Mouse (Mus musculus) myocyte (in vitro differentiated cells): Measurements from ENCODE around the gene Lama1. TPM values are rescaled to one million over a fixed set of nuclear protein-coding genes. Genes with fewer than 3 reads are reported as not detected.

Experiments
- H3K27me3 ChIP-seq: one replicate; pipeline ENCODE4 v1.6.1; 2011; ENCODE audit not compliant: control insufficient read depth, insufficient read depth, insufficient read length
- H3K36me3 ChIP-seq: one replicate; pipeline ENCODE4 v1.6.1; 2011; ENCODE audit not compliant: control insufficient read depth, insufficient read depth
- H3K4me2 ChIP-seq: one replicate; pipeline ENCODE4 v1.6.1; 2011; ENCODE audit warnings: low read depth, control low read depth
- H3K4me3 ChIP-seq: one replicate; pipeline ENCODE4 v1.5.1; 2011; ENCODE audit warnings: mild to moderate bottlenecking, control low read depth, moderate library complexity
- H3K79me2 ChIP-seq: one replicate; pipeline ENCODE4 v1.6.1; 2011; ENCODE audit not compliant: control insufficient read depth, insufficient read depth
- H3ac ChIP-seq: one replicate; pipeline ENCODE4 v1.6.1; 2011; ENCODE audit not compliant: control insufficient read depth, insufficient read length
- CEBPB ChIP-seq: IDR thresholded peaks from 2 replicates; pipeline ENCODE4 v1.6.1; 2011; ENCODE audit warnings: mild to moderate bottlenecking, moderate library complexity; ENCODE audit not compliant: poor library complexity, insufficient read depth, severe bottlenecking
- E2F4 ChIP-seq: IDR thresholded peaks from one replicate; pipeline ENCODE4 v1.6.1; 2011; ENCODE audit warnings: mild to moderate bottlenecking, control low read depth, moderate library complexity; ENCODE audit not compliant: insufficient read depth
- MAX ChIP-seq: IDR thresholded peaks from one replicate; pipeline ENCODE4 v1.6.1; 2011; ENCODE audit warnings: low read depth, mild to moderate bottlenecking, control low read depth
- MYOD1 ChIP-seq, 3 experiments: IDR thresholded peaks; one replicate each; pipeline ENCODE4 v1.6.1; 2011; ENCODE audit warnings: control low read depth in 2 of 3, low read depth in 2 of 3, mild to moderate bottlenecking in 2 of 3, moderate library complexity in 1 of 3; ENCODE audit not compliant: insufficient read length in 2 of 3, control insufficient read depth in 1 of 3
- MYOG ChIP-seq, 3 experiments: IDR thresholded peaks; one replicate each; pipeline ENCODE4 v1.6.1; 2011; ENCODE audit warnings: control low read depth in 2 of 3, low read depth in 2 of 3, mild to moderate bottlenecking in 2 of 3; ENCODE audit not compliant: insufficient read length in 2 of 3, control insufficient read depth in 1 of 3, insufficient read depth in 1 of 3
- POLR2A ChIP-seq: IDR thresholded peaks from one replicate; pipeline ENCODE4 v1.6.1; 2011; ENCODE audit warnings: low read depth, mild to moderate bottlenecking, control low read depth, moderate library complexity; ENCODE audit not compliant: insufficient read length
- POLR2AphosphoS2 ChIP-seq: IDR thresholded peaks from one replicate; pipeline ENCODE4 v1.6.1; 2011; ENCODE audit warnings: low read depth, control low read depth; ENCODE audit not compliant: insufficient read length
- REST ChIP-seq: IDR thresholded peaks from one replicate; pipeline ENCODE4 v1.6.1; 2011; ENCODE audit warnings: mild to moderate bottlenecking, control low read depth, moderate library complexity; ENCODE audit not compliant: insufficient read depth, insufficient read length
- SRF ChIP-seq: IDR thresholded peaks from one replicate; pipeline ENCODE4 v1.6.1; 2011; ENCODE audit warnings: low read depth; ENCODE audit not compliant: control insufficient read depth, insufficient read length
- TCF12 ChIP-seq: IDR thresholded peaks from one replicate; pipeline ENCODE4 v1.6.1; 2011; ENCODE audit warnings: mild to moderate bottlenecking, control low read depth; ENCODE audit not compliant: poor library complexity, insufficient read depth, severe bottlenecking
- TCF3 ChIP-seq: IDR thresholded peaks from one replicate; pipeline ENCODE4 v1.6.1; 2011; ENCODE audit warnings: low read depth, control low read depth; ENCODE audit not compliant: insufficient read length
- USF1 ChIP-seq: IDR thresholded peaks from one replicate; pipeline ENCODE4 v1.6.1; 2011; ENCODE audit warnings: low read depth, mild to moderate bottlenecking, control low read depth, moderate library complexity
- polyA plus RNA-seq: library from polyadenylated mRNA; unstranded; fragments of >200 nt; fragmentation: generic; extraction: Trizol; gene quantifications from one replicate; pipeline ENCODE4 v1.2.1, GENCODE M21; 2012; ENCODE audit warnings: missing spikeins

The Lama1 gene
- polyA plus RNA-seq, 1 experiment, result 0.61 TPM

GRCm38 (mm10) chr17:67815720-67816119 is 118.7 kb downstream of the Lama1 start:
- Histone ChIP-seq H3K4me3 (no peak overlapping the region), H3K79me2 (no peaks in the 10 kb centered on the region), H3ac (no peak overlapping the region), H3K4me2 (no peak overlapping the region), H3K36me3 (no peaks in the 10 kb centered on the region), H3K27me3 (peaks cover 12% of the 10 kb centered on the region)
- TF ChIP-seq TCF12 (no peak), E2F4 (no peak), USF1 (no peak), MAX (no peak), POLR2A (no peak), MYOD1 (IDR thresholded peaks at IDR 0.05; ENCODE audit: control insufficient read depth in 1 of 3, insufficient read length in 2 of 3, low read depth in 2 of 3) (no peak), CEBPB (no peak), TCF3 (no peak), MYOG (IDR thresholded peaks at IDR 0.05; ENCODE audit: control insufficient read depth in 1 of 3, insufficient read depth in 1 of 3, insufficient read length in 2 of 3, low read depth in 2 of 3) (no peak)

GRCm38 (mm10) chr17:67816916-67817315 is 119.9 kb downstream of the Lama1 start:
- Histone ChIP-seq H3K79me2 (no peaks in the 10 kb centered on the region), H3K27me3 (peaks cover 15% of the 10 kb centered on the region), H3K36me3 (no peaks in the 10 kb centered on the region), H3K4me3 (no peak overlapping the region), H3K4me2 (no peak overlapping the region), H3ac (no peak overlapping the region)
- TF ChIP-seq SRF (no peak), POLR2AphosphoS2 (no peak), REST (no peak), MYOD1 (IDR thresholded peaks at IDR 0.05; ENCODE audit: control insufficient read depth in 1 of 3, insufficient read length in 2 of 3, low read depth in 2 of 3) (no peak), USF1 (no peak), TCF3 (no peak), POLR2A (no peak), TCF12 (no peak), MAX (no peak), MYOG (IDR thresholded peaks at IDR 0.05; ENCODE audit: control insufficient read depth in 1 of 3, insufficient read depth in 1 of 3, insufficient read length in 2 of 3, low read depth in 2 of 3) (no peak), CEBPB (no peak), E2F4 (no peak)

GRCm38 (mm10) chr17:67827431-67827830 is 130.4 kb downstream of the Lama1 start:
- H3K4me2 ChIP-seq, result no peak overlapping the region
- no peak overlapping the region for H3K4me3 ChIP-seq
- no peaks in the 10 kb centered on the region for H3K27me3 ChIP-seq
- no peaks in the 10 kb centered on the region for H3K36me3 ChIP-seq
- TF ChIP-seq MYOD1 (IDR thresholded peaks at IDR 0.05; ENCODE audit: control insufficient read depth in 1 of 3, insufficient read length in 2 of 3, low read depth in 2 of 3) (no peak), TCF12 (no peak), REST (no peak)
- no peak overlapping the region for H3ac ChIP-seq
- H3K79me2 ChIP-seq, result no peaks in the 10 kb centered on the region

- H3K4me3 ChIP-seq, result no peak overlapping the region
- no peaks in the 10 kb centered on the region for H3K79me2 ChIP-seq
- no peak overlapping the region for H3K4me2 ChIP-seq
- no peaks in the 10 kb centered on the region for H3K27me3 ChIP-seq
- TF ChIP-seq POLR2AphosphoS2, result peak; percentile 36
- no peak for TF ChIP-seq REST
- H3ac ChIP-seq, result no peak overlapping the region
- no peaks in the 10 kb centered on the region for H3K36me3 ChIP-seq
Observed at GRCm38 (mm10) chr17:67836146-67836895, 139.3 kb downstream of the Lama1 start.

- H3K27me3 ChIP-seq, result no peaks in the 10 kb centered on the region
- H3K79me2 ChIP-seq, result no peaks in the 10 kb centered on the region
- H3K4me2 ChIP-seq, result no peak overlapping the region
- no peak overlapping the region for H3ac ChIP-seq
- no peak for TF ChIP-seq CEBPB
- TF ChIP-seq SRF, result no peak
- no peak for TF ChIP-seq TCF12
- TF ChIP-seq POLR2A, result no peak
- no peak overlapping the region for H3K4me3 ChIP-seq
- H3K36me3 ChIP-seq, result no peaks in the 10 kb centered on the region
Observed at GRCm38 (mm10) chr17:67837351-67838090, 140.5 kb downstream of the Lama1 start.
